Mouse (Mus musculus) forebrain, postnatal 0 days (tissue): ENCODE results near the gene Susd3. TPM values are rescaled to one million over a fixed set of nuclear protein-coding genes. Genes with fewer than 3 reads are reported as not detected.

ENCODE experiments used
- ATAC-seq: fragments of 200-750 bp; cut with Nextera tagmentation; 2 replicates; pipeline ENCODE4 v1.8.0; 2017; ENCODE audit warnings: mild to moderate bottlenecking, moderate library complexity
- DNase-seq: peaks from one replicate; pipeline ENCODE4 v3.0.0-alpha.2; 2015
- H3K27ac ChIP-seq: fragments of 300-500 bp; sonication (generic); 2 replicates; pipeline ENCODE4 v1.5.1; 2014; ENCODE audit warnings: low read depth, mild to moderate bottlenecking, antibody characterized with exemption, low read length, moderate library complexity, mixed read lengths
- H3K27me3 ChIP-seq: fragments of 300-500 bp; sonication (generic); 2 replicates; pipeline ENCODE4 v1.6.1; 2014; ENCODE audit warnings: mild to moderate bottlenecking, low read length, mixed read lengths; ENCODE audit not compliant: insufficient read depth
- H3K36me3 ChIP-seq: fragments of 300-500 bp; sonication (generic); 2 replicates; pipeline ENCODE4 v1.6.1; 2014; ENCODE audit warnings: mild to moderate bottlenecking, moderate library complexity; ENCODE audit not compliant: insufficient read depth
- H3K4me1 ChIP-seq: fragments of 300-500 bp; sonication (generic); 2 replicates; pipeline ENCODE4 v1.6.1; 2014; ENCODE audit warnings: antibody characterized with exemption; ENCODE audit not compliant: insufficient read depth
- H3K4me2 ChIP-seq: fragments of 300-500 bp; sonication (generic); 2 replicates; pipeline ENCODE4 v1.6.1; 2014; ENCODE audit warnings: low read depth, mild to moderate bottlenecking, moderate library complexity
- H3K4me3 ChIP-seq: fragments of 300-500 bp; sonication (generic); 2 replicates; pipeline ENCODE4 v1.5.1; 2014; ENCODE audit warnings: low read depth, low read length, mixed read lengths
- H3K9ac ChIP-seq: fragments of 300-500 bp; sonication (generic); 2 replicates; pipeline ENCODE4 v1.6.1; 2014; ENCODE audit warnings: mild to moderate bottlenecking
- H3K9me3 ChIP-seq: fragments of 300-500 bp; sonication (generic); 2 replicates; pipeline ENCODE4 v1.6.1; 2016; ENCODE audit warnings: low read length
- CTCF ChIP-seq: sonication (generic); IDR thresholded peaks from 2 replicates; pipeline ENCODE4 v1.5.1; 2016; ENCODE audit warnings: antibody characterized with exemption, control low read depth, low read depth
- WGBS: fragments of 180-500 bp; shearing (Covaris S2); extraction: QIAGEN DNeasy Blood & Tissue Kit; methylation state at CpG from one replicate; pipeline ENCODE4 v1.1.7; 2014; 5-methylcytosine and 5-hydroxymethylcytosine counted together
- polyA plus RNA-seq: library from polyadenylated mRNA; unstranded; fragments of >200 nt; fragmentation: Nextera tagmentation; extraction: Ambion mirVana; gene quantifications from 2 replicates; pipeline ENCODE4 v1.2.1, GENCODE M21; 2015
- total RNA-seq: library from RNA; depleted of rRNA; stranded (reverse); fragments of >200 nt; gene quantifications from 2 replicates; pipeline ENCODE4 v1.2.3, GENCODE M21; 2014

Gene Susd3
- total and polyA plus RNA-seq, 2 experiments from 2014 or later, result 0.38 to 1.2 TPM

DNA sequence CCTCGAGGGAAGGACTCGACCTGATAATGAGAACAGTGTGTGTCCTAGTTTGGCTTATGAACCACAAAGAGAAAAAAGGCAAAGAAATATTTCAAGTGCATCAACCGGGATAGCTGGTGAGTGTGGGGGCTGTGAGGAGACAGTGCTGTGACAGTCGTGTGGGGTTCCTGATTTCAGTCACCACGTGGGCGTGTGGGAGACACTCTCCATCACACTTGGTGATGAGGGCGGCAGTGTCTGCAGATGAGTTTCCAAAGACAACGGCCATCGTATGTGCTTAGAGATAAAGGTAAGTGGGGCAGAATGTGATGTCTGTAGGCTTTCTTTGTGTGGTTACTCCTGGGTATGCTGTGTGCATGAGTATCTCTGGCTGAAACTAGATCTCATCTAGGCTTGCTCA is 35.2 kb upstream of the Susd3 start:
- 83% methylated on average over 9 of the region's 9 CpGs for WGBS
- no peak for DNase-seq

DNA sequence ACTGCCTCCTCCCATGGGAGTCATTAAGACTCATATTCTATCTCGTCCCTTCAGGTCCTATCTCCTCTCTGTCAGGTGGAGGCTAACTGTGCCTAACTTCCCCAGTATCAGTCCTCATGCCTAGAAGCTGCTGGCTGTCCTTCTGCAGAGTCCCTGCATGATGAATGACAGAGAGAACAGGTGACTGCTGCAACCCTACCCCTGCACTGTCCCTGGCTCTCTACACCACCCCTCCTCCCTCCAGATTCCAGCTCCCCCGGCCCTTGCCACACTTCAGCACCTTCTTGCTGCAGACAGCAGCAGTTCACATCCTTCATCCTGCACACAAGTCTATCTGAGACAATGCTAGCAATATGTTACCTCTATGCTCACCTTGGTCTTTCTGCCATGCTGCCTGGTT is 33.7 kb upstream of the Susd3 start:
- H3K4me2 ChIP-seq, result no peak overlapping the region
- H3K9me3 ChIP-seq, result no peaks in the 10 kb centered on the region
- no peak for ATAC-seq
- no peak for TF ChIP-seq CTCF
- DNase-seq, result no peak
- no peak overlapping the region for H3K27ac ChIP-seq
- H3K4me1 ChIP-seq, result no peaks in the 10 kb centered on the region
- no peaks in the 10 kb centered on the region for H3K27me3 ChIP-seq
- H3K36me3 ChIP-seq, result peaks cover 83% of the 10 kb centered on the region
- no peak overlapping the region for H3K4me3 ChIP-seq
- 71% methylated on average over 2 of the region's 2 CpGs for WGBS
- H3K9ac ChIP-seq, result no peak overlapping the region

More for the DNA sequence above, 35.2 kb upstream of the Susd3 start:
- Histone ChIP-seq H3K4me1 (no peaks in the 10 kb centered on the region), H3K9ac (no peak overlapping the region), H3K36me3 (peaks cover 82% of the 10 kb centered on the region), H3K9me3 (no peaks in the 10 kb centered on the region), H3K4me3 (no peak overlapping the region), H3K4me2 (no peak overlapping the region), H3K27ac (no peak overlapping the region), H3K27me3 (no peaks in the 10 kb centered on the region)
- no peak for TF ChIP-seq CTCF
- ATAC-seq, result no peak

DNA sequence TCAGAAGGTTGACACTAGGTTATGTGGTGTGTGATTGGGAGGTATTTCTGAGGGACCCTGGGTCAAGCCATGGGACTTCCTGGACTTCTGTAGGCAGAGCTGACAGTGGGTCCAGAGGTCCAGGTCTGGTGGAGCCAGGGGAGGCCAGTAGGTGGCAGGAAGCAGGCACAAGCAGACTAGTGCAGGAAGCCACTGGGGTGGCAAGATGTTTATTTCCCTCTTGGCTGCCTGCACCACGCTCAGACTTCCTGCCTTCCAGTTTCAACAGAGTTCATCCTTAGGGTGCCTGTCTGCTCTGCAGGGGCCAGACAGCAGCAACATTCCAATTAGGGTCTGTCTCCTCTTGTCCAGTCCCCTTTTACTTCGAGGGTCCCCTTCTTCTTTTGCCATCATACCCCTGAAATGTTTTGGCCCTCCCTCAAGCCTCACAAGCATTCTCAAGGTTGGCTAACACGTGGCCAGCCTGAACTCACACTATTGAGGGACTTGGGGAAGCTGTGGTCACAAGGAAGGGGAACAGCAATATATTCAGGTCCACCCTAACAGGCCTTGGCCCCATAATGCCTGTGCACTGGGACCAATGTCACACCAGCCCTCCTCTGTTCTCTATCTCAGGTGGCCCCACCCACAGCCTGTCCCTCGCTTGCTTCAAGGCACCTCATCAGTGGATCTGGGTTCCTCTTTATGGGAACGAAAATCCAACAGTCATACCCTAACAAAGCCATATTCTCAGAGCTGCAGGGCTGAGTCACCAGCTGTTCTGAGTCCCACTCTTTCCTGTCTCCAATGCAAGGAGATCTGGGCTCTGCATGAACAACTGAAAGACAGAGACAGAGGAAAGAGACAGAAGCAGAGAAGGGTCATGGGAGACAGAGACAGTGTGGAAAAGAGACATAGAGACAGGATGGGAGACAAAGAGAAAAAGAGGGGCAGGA is 23.6 kb upstream of the Susd3 start:
- no peak for DNase-seq
- no peak overlapping the region for H3K4me3 ChIP-seq
- 73% methylated on average over 5 of the region's 5 CpGs for WGBS
- no peak for TF ChIP-seq CTCF
- no peak overlapping the region for H3K4me2 ChIP-seq
- no peak for ATAC-seq
- no peaks in the 10 kb centered on the region for H3K9me3 ChIP-seq
- H3K9ac ChIP-seq, result no peak overlapping the region
- H3K27me3 ChIP-seq, result no peaks in the 10 kb centered on the region
- no peaks in the 10 kb centered on the region for H3K4me1 ChIP-seq
- H3K27ac ChIP-seq, result no peak overlapping the region
- H3K36me3 ChIP-seq, result peaks cover 44% of the 10 kb centered on the region

DNA sequence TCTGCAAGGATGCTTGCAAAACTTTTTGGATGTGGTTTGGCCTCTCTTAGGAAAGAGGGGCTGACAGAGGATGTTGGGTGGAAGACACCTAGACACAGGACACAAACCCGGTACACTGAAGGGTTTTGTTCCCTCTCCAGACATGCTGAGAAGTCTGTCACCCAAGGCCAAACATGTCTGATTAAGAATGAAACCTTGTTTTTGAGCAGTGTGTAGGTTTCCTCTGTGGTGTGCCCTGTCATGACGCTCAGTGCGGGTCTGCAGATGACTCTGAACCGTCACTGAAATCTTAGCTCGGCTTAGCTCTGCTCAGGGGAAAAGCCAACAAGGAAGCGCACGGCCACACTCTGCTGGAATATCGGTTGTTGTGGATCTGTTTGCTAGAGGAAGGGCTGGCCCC is 22.0 kb upstream of the Susd3 start:
- 89% methylated on average over 8 of the region's 8 CpGs for WGBS
- no peaks in the 10 kb centered on the region for H3K27me3 ChIP-seq
- H3K36me3 ChIP-seq, result peaks cover 33% of the 10 kb centered on the region
- H3K4me1 ChIP-seq, result no peaks in the 10 kb centered on the region
- ATAC-seq (no peak), DNase-seq (no peak)
- no peaks in the 10 kb centered on the region for H3K9me3 ChIP-seq
- H3K9ac ChIP-seq, result no peak overlapping the region
- no peak overlapping the region for H3K27ac ChIP-seq
- H3K4me2 ChIP-seq, result no peak overlapping the region
- TF ChIP-seq CTCF, result no peak
- H3K4me3 ChIP-seq, result no peak overlapping the region

DNA sequence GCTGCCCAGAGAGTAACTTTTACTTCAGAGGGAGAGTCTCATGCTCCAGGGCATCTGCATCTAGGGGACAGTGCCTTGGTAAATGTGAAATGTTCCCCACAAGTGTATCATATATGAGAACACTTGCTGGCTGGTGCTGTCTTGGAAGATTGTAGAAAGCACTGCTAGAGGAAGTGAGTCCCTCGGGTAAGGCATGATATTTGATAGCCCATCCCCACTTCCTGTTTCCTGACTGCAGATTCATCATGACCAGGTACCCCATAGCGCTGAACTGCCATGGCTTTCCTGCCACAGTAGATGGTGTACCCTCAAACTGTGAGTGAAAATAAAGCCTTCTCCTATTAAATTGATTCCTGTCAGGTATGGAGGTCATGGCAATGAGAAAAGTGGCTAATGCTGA is 19.1 kb upstream of the Susd3 start:
- DNase-seq (no peak), ATAC-seq (no peak)
- 84% methylated on average over 2 of the region's 2 CpGs for WGBS
- no peak for TF ChIP-seq CTCF
- Histone ChIP-seq H3K27ac (no peak overlapping the region), H3K4me3 (no peak overlapping the region), H3K27me3 (no peaks in the 10 kb centered on the region), H3K36me3 (peaks cover 37% of the 10 kb centered on the region), H3K9me3 (no peaks in the 10 kb centered on the region), H3K4me2 (no peak overlapping the region), H3K9ac (no peak overlapping the region), H3K4me1 (no peaks in the 10 kb centered on the region)

DNA sequence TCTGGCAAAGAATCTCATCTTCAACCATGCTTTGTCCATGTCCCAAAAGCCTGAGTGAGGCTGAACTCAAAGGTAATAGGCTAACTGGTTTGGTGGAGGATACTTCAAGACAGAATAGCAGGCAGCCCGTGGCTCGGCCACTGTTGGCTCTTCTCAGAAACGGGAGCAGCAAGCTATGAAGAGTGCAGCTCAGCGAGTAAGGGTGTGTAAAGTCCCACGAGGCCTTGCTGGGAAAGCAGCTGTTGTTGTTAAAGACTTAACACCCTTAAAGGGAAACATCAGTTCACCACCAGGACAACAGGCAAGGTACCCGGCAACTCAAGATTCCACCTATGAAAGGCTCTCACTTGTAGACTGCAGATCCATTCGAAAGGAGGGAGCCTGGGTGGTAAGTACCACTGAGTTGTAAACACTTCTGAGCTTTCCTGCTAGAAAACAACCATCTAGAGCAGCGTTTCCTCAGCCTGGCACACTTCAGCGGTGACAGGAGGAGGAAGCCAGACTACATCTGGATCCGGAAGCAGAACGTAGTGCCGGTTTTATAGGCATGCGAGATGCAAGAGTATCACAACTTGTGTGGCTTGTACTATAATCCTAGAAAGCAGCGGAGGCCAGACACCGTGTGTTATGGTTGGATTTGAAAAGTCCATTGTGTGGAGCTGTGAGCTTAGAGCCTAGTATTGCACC is 11.7 kb upstream of the Susd3 start:
- 86% methylated on average over 15 of the region's 15 CpGs for WGBS

DNA sequence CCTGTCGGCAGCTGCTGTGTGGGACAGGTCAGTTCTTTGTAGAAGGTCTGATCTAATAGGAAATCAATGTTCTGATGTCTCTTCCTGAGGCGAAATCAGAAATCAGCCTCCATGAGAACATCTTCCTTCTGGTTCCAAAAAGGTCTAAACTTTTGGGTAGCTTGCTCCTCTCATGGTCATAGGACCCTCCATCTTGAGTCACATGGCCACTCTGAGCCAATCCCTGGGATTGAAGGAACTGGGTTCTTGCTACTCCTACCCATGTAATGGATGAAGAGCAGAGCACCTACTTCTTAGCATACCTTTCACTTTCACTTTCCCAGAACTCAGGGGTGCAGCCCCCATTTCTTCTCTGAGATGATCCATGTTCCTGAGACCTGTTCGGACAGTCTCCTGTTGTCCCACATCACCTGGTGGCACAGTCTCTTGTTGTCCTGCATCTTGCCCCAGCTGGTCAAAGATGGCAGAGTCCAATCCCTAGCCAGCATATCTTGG is 9.4 kb upstream of the Susd3 start:
- no peak for DNase-seq
- Histone ChIP-seq H3K4me1 (no peaks in the 10 kb centered on the region), H3K4me3 (no peak overlapping the region), H3K36me3 (no peaks in the 10 kb centered on the region), H3K9me3 (no peaks in the 10 kb centered on the region), H3K9ac (no peak overlapping the region), H3K27me3 (no peaks in the 10 kb centered on the region), H3K4me2 (no peak overlapping the region), H3K27ac (no peak overlapping the region)
- ATAC-seq, result no peak
- WGBS, result 88% methylated on average over 3 of the region's 3 CpGs
- TF ChIP-seq CTCF, result no peak

More for the DNA sequence above, 11.7 kb upstream of the Susd3 start:
- H3K4me3 ChIP-seq, result no peak overlapping the region
- no peaks in the 10 kb centered on the region for H3K9me3 ChIP-seq
- H3K27ac ChIP-seq, result no peak overlapping the region
- ATAC-seq (no peak), DNase-seq (no peak)
- H3K27me3 ChIP-seq, result no peaks in the 10 kb centered on the region
- no peak overlapping the region for H3K4me2 ChIP-seq
- no peak overlapping the region for H3K9ac ChIP-seq
- H3K36me3 ChIP-seq, result peaks cover 20% of the 10 kb centered on the region
- no peak for TF ChIP-seq CTCF
- no peaks in the 10 kb centered on the region for H3K4me1 ChIP-seq
